Mouse (Mus musculus): ENCODE measurements around the gene Cpne1.

DNA sequence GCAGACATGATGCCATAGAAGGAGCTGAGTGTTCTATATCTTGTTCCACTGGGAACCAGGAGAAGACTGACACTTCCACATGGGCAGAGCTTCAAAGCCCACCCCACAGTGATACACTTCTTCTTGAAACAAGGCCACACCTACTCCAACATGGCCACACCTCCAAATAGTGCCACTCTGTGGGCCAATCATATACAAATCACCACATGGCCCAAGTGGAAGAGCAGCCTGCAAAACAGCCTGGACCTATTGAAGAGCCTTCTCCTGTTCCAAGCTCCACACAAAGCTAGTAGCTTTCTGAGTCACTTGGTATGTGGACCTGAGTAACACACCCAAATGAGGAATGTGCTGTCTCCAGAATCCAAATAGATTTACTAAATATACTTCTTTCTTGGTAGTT is 7.8 kb upstream of the Cpne1 start:
- TF ChIP-seq CTCF (IDR thresholded peaks at IDR 0.05; ENCODE audit: low read depth): no peak
- TF ChIP-seq EP300 (IDR thresholded peaks at IDR 0.05; ENCODE audit: low read depth): no peak
